Mouse (Mus musculus) kidney, adult 8-10 months (tissue): ENCODE data around the gene Itpa.

Experiments
- DNase-seq, 2 experiments: peaks; one replicate each; pipeline ENCODE4 v3.0.0; 2022

Gene Itpa

GRCm38 (mm10) chr2:130657541-130657940 is 9.9 kb upstream of the Itpa start:
- DNase-seq, result no peak

GRCm38 (mm10) chr2:130658530-130658929 is 8.9 kb upstream of the Itpa start:
- DNase-seq, result no peak

- DNase-seq, result no peak
Observed at GRCm38 (mm10) chr2:130663342-130663741, 4.1 kb upstream of the Itpa start.

GRCm38 (mm10) chr2:130664102-130664701 is 3.2 kb upstream of the Itpa start, which contains the start of gene Ddrgk1:
TSS of gene Ddrgk1 (minus strand) at chr2:130664659.
- peak; percentile 92 for DNase-seq

- no peak for DNase-seq
Observed at GRCm38 (mm10) chr2:130677211-130677610, 9.8 kb downstream of the Itpa start.

GRCm38 (mm10) chr2:130679154-130679553 is 11.7 kb downstream of the Itpa start:
- no peak for DNase-seq

- no peak for DNase-seq
Observed at GRCm38 (mm10) chr2:130679899-130680298, 12.5 kb downstream of the Itpa start.

GRCm38 (mm10) chr2:130681531-130681930 is 14.1 kb downstream of the Itpa start:
- DNase-seq, result no peak

- DNase-seq, result no peak
Observed at GRCm38 (mm10) chr2:130685426-130685825, 18.0 kb downstream of the Itpa start.

GRCm38 (mm10) chr2:130689011-130689410 is 21.6 kb downstream of the Itpa start:
- DNase-seq, result no peak

GRCm38 (mm10) chr2:130693563-130693962 is 26.2 kb downstream of the Itpa start:
- no peak for DNase-seq

GRCm38 (mm10) chr2:130696700-130697152 is 29.3 kb downstream of the Itpa start:
- DNase-seq, result no peak

GRCm38 (mm10) chr2:130697153-130697810 is 29.9 kb downstream of the Itpa start, which contains the start of gene Slc4a11:
TSS of gene Slc4a11 (minus strand) at chr2:130697519.
- peak; percentile 46 to 52 for DNase-seq

GRCm38 (mm10) chr2:130697821-130698266 is 30.4 kb downstream of the Itpa start:
- DNase-seq, result no peak

GRCm38 (mm10) chr2:130704040-130705001 is 36.9 kb downstream of the Itpa start:
- peak in 1 of 2 experiments; percentile 31 for DNase-seq

- DNase-seq, result no peak
Observed at GRCm38 (mm10) chr2:130705178-130705577, 37.8 kb downstream of the Itpa start.

- DNase-seq, result no peak
Observed at GRCm38 (mm10) chr2:130706602-130707001, 39.2 kb downstream of the Itpa start.

GRCm38 (mm10) chr2:130707057-130707456 is 39.6 kb downstream of the Itpa start:
- DNase-seq, result no peak

GRCm38 (mm10) chr2:130717951-130718350 is 50.5 kb downstream of the Itpa start:
- DNase-seq, result peak; percentile 19 to 55

- no peak for DNase-seq
Observed at GRCm38 (mm10) chr2:130724369-130724768, 57.0 kb downstream of the Itpa start.

- DNase-seq, result no peak
Observed at GRCm38 (mm10) chr2:130727752-130728151, 60.3 kb downstream of the Itpa start.

- no peak for DNase-seq
Observed at GRCm38 (mm10) chr2:130728906-130729585, 61.6 kb downstream of the Itpa start.

GRCm38 (mm10) chr2:130730746-130731145 is 63.3 kb downstream of the Itpa start:
- no peak for DNase-seq
